Mouse (Mus musculus) hindbrain, postnatal 0 days (tissue): ENCODE measurements at regions not wholly inside any gene's neighbourhood (a gene's known extent, or its start where the extent isn't known, plus 50 kb on each side); places are given as distances from the start of the nearest gene placed in this dataset.

Source experiments
- ATAC-seq: fragments of 200-750 bp; cut with Nextera tagmentation; 2 replicates; pipeline ENCODE4 v1.8.0; 2017; ENCODE audit warnings: mild to moderate bottlenecking, moderate TSS enrichment, moderate library complexity
- DNase-seq: peaks from one replicate; pipeline ENCODE4 v3.0.0-alpha.2; 2015; ENCODE audit warnings: low spot score
- H3K27ac ChIP-seq: fragments of 300-500 bp; sonication (generic); 2 replicates; pipeline ENCODE4 v1.5.1; 2014; ENCODE audit warnings: mild to moderate bottlenecking
- H3K27me3 ChIP-seq: fragments of 300-500 bp; sonication (generic); 2 replicates; pipeline ENCODE4 v1.6.1; 2014; ENCODE audit warnings: low read length, mixed read lengths; ENCODE audit not compliant: insufficient read depth
- H3K36me3 ChIP-seq: fragments of 300-500 bp; sonication (generic); 2 replicates; pipeline ENCODE4 v1.6.1; 2014; ENCODE audit warnings: low read length, mixed read lengths; ENCODE audit not compliant: insufficient read depth
- H3K4me1 ChIP-seq: fragments of 300-500 bp; sonication (generic); 2 replicates; pipeline ENCODE4 v1.6.1; 2014; ENCODE audit warnings: antibody characterized with exemption, low read length, mixed read lengths; ENCODE audit not compliant: insufficient read depth
- H3K4me2 ChIP-seq: fragments of 300-500 bp; sonication (generic); 2 replicates; pipeline ENCODE4 v1.6.1; 2014; ENCODE audit warnings: low read depth, mild to moderate bottlenecking, low read length, moderate library complexity, mixed read lengths
- H3K4me3 ChIP-seq: fragments of 300-500 bp; sonication (generic); 2 replicates; pipeline ENCODE4 v1.5.1; 2014; ENCODE audit warnings: low read length
- H3K9ac ChIP-seq: fragments of 300-500 bp; sonication (generic); replicated peaks from 2 replicates; pipeline ENCODE4 v1.6.1; 2014; ENCODE audit warnings: mild to moderate bottlenecking, low read length, moderate library complexity, mixed read lengths
- H3K9me3 ChIP-seq: fragments of 300-500 bp; sonication (generic); 2 replicates; pipeline ENCODE4 v1.6.1; 2016; ENCODE audit warnings: low read length, mixed read lengths
- CTCF ChIP-seq: IDR thresholded peaks from 2 replicates; pipeline ENCODE4 v1.5.1; 2016; ENCODE audit warnings: antibody characterized with exemption, control low read depth, low read depth
- WGBS: fragments of 180-500 bp; shearing (Covaris S2); extraction: QIAGEN DNeasy Blood & Tissue Kit; methylation state at CpG from one replicate; pipeline ENCODE4 v1.1.7; 2014; 5-methylcytosine and 5-hydroxymethylcytosine counted together

GRCm38 (mm10) chr5:64682326-64682845 is 120.8 kb upstream of the Klf3 start:
- no peak for DNase-seq
- Histone ChIP-seq H3K4me1 (no peaks in the 10 kb centered on the region), H3K27me3 (no peaks in the 10 kb centered on the region), H3K27ac (no peak overlapping the region), H3K36me3 (no peaks in the 10 kb centered on the region), H3K9ac (no peak overlapping the region), H3K4me2 (no peak overlapping the region), H3K9me3 (no peaks in the 10 kb centered on the region), H3K4me3 (no peak overlapping the region)
- TF ChIP-seq CTCF: no peak
- 78% methylated on average over 7 of the region's 7 CpGs for WGBS
- ATAC-seq: no peak

- no peak for TF ChIP-seq CTCF
- H3K4me2 ChIP-seq: no peak overlapping the region
- H3K4me3 ChIP-seq: no peak overlapping the region
- H3K9me3 ChIP-seq: no peaks in the 10 kb centered on the region
- H3K36me3 ChIP-seq: no peaks in the 10 kb centered on the region
- no peaks in the 10 kb centered on the region for H3K27me3 ChIP-seq
- no peak for ATAC-seq
- no peak overlapping the region for H3K9ac ChIP-seq
- no peaks in the 10 kb centered on the region for H3K4me1 ChIP-seq
- H3K27ac ChIP-seq: no peak overlapping the region
- DNase-seq: no peak
- 95% methylated on average over 4 of the region's 4 CpGs for WGBS
These were observed 119.8 kb upstream of the Klf3 start for GRCm38 (mm10) chr5:64683419-64683818.

GRCm38 (mm10) chr5:64684275-64684674 is 118.9 kb upstream of the Klf3 start:
- Histone ChIP-seq H3K9ac (no peak overlapping the region), H3K4me1 (no peaks in the 10 kb centered on the region), H3K4me2 (no peak overlapping the region), H3K36me3 (no peaks in the 10 kb centered on the region), H3K4me3 (no peak overlapping the region), H3K9me3 (no peaks in the 10 kb centered on the region), H3K27me3 (no peaks in the 10 kb centered on the region), H3K27ac (no peak overlapping the region)
- DNase-seq (no peak), ATAC-seq (no peak)
- no peak for TF ChIP-seq CTCF
- WGBS: 83% methylated on average over 5 of the region's 5 CpGs

GRCm38 (mm10) chr5:64690148-64690547 is 113.0 kb upstream of the Klf3 start:
- DNase-seq: no peak
- Histone ChIP-seq H3K9me3 (no peaks in the 10 kb centered on the region), H3K9ac (no peak overlapping the region), H3K4me2 (no peak overlapping the region), H3K27me3 (no peaks in the 10 kb centered on the region), H3K27ac (no peak overlapping the region), H3K36me3 (no peaks in the 10 kb centered on the region), H3K4me1 (no peaks in the 10 kb centered on the region), H3K4me3 (no peak overlapping the region)
- no peak for TF ChIP-seq CTCF
- 73% methylated on average over 7 of the region's 7 CpGs for WGBS
- no peak for ATAC-seq

- 92% methylated on average over 8 of the region's 8 CpGs for WGBS
- Histone ChIP-seq H3K27ac (no peak overlapping the region), H3K9ac (no peak overlapping the region), H3K9me3 (no peaks in the 10 kb centered on the region), H3K4me1 (no peaks in the 10 kb centered on the region), H3K4me2 (no peak overlapping the region), H3K36me3 (no peaks in the 10 kb centered on the region), H3K4me3 (no peak overlapping the region), H3K27me3 (no peaks in the 10 kb centered on the region)
- no peak for DNase-seq
- no peak for TF ChIP-seq CTCF
- no peak for ATAC-seq
These were observed 111.6 kb upstream of the Klf3 start for GRCm38 (mm10) chr5:64691406-64692100.

- Histone ChIP-seq H3K9me3 (no peaks in the 10 kb centered on the region), H3K9ac (no peak overlapping the region), H3K27me3 (no peaks in the 10 kb centered on the region), H3K4me1 (no peaks in the 10 kb centered on the region), H3K27ac (no peak overlapping the region), H3K36me3 (no peaks in the 10 kb centered on the region), H3K4me3 (no peak overlapping the region), H3K4me2 (no peak overlapping the region)
- DNase-seq (no peak), ATAC-seq (no peak)
- TF ChIP-seq CTCF: no peak
- 92% methylated on average over 11 of the region's 11 CpGs for WGBS
These were observed 110.9 kb upstream of the Klf3 start for GRCm38 (mm10) chr5:64692335-64692734.

GRCm38 (mm10) chr5:64693616-64694015 is 109.6 kb upstream of the Klf3 start:
- Histone ChIP-seq H3K27me3 (no peaks in the 10 kb centered on the region), H3K9ac (no peak overlapping the region), H3K4me2 (no peak overlapping the region), H3K4me3 (no peak overlapping the region), H3K9me3 (no peaks in the 10 kb centered on the region), H3K36me3 (no peaks in the 10 kb centered on the region), H3K27ac (no peak overlapping the region), H3K4me1 (no peaks in the 10 kb centered on the region)
- DNase-seq (no peak), ATAC-seq (no peak)
- 90% methylated on average over 8 of the region's 8 CpGs for WGBS
- no peak for TF ChIP-seq CTCF
